Mouse (Mus musculus) kidney, adult 2 months (tissue): ENCODE data around the gene Mdga1.

Source experiments
- CTCF ChIP-seq: fragments of 200-500 bp; conservative IDR thresholded peaks from 2 replicates; pipeline ENCODE4 v1.5.1; 2011; ENCODE audit warnings: low read depth, mild to moderate bottlenecking, control low read depth, low read length, moderate library complexity, mixed read lengths; ENCODE audit not compliant: insufficient read depth, insufficient read length
- POLR2A ChIP-seq: fragments of 200-500 bp; IDR thresholded peaks from one replicate; pipeline ENCODE4 v1.6.1; 2011; ENCODE audit warnings: low read depth, low read length, control low read depth

GRCm38 (mm10) chr17:29979020-29979419 lies 9.1 kb upstream of the Mdga1 start:
- no peak for TF ChIP-seq CTCF
- TF ChIP-seq POLR2A = no peak
